Mouse (Mus musculus): Measurements from ENCODE around the gene Heatr5b.

DNA sequence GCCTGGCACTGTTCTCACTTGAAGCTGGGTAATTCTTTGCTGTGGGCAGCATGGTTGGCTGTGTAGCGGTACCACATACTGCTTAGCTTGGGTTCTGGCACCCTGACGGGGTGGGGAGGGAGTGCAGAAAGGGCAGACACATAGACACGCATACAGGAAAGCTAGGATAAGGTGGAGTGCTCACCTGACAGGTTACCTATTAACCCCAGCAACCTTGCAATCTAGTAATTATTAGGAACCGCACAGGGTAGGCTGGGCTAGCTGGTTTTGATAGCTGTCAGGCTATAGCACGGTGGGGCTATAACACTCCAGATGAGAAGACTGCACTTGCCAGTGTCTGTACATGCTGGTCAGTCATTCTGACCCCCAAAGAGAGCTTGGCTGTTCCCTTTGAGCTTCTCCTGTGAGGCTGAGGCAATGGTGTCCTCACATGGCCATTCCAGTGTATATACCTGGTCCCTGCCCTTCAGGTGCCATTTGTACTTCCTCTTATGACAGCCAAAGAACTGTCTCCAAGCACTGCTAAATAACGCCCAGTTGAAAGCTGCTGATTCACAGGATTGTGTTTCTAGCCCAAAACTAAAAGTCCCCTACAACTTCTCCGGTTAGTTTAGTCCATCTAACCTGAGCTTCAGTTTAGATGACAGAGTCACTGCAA lies 7.2 kb upstream of the Heatr5b start:
- no peak for TF ChIP-seq POLR2A (IDR thresholded peaks at IDR 0.05; ENCODE audit: extremely low read depth, insufficient read depth, low read length)
- no peak for TF ChIP-seq CTCF (IDR thresholded peaks at IDR 0.05; ENCODE audit: low read depth, low read length)

Measured in liver, adult 2 months (tissue).